Mouse (Mus musculus): ENCODE data around the gene Arf1. TPM values are rescaled to one million over a fixed set of nuclear protein-coding genes. Genes with fewer than 3 reads are reported as not detected.
"Not testable (repeated sequence)": the region's sequence is repeated elsewhere in the genome, so short reads cannot be mapped to it uniquely, and the experiment has no call there.

Gene Arf1
- polyA plus RNA-seq, 1 experiment from 2014 or later: 655 TPM

DNA sequence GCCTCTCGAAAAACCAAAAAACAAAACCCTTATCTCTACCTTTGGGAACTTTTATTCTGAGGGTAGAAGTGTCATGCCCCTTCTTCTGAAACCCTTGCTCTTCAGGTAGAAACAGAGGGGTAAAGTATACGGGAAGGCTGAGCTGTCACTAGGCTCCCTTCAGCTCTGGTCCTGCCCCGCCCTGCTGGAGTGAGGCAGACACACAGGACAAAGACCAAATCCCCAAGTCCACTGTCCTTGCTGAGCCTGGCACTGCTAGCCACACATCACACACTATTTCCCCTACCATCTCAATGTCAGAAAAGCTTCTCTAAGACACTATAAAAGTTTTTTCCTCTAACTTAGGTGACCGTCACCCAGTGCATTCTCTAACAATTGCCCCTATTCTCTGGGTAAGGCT, 5.8 kb downstream of the Arf1 start:
- H3K36me3 ChIP-seq (ENCODE audit: control insufficient read depth, insufficient read depth, low read length): peaks cover 11% of the 10 kb centered on the region
- H3K27me3 ChIP-seq (ENCODE audit: control insufficient read depth, insufficient read depth, low read length): no peaks in the 10 kb centered on the region
- no peak overlapping the region for H3K4me2 ChIP-seq (replicated peaks; ENCODE audit: low read depth, low read length)
- no peak overlapping the region for H3K27ac ChIP-seq (ENCODE audit: low read length)
- H3K9ac ChIP-seq (replicated peaks; ENCODE audit: low read depth, low read length): no peak overlapping the region
- 86% methylated on average over 4 of the region's 4 CpGs for WGBS
- H3K4me1 ChIP-seq (ENCODE audit: control insufficient read depth, insufficient read depth, low read length): peaks cover 34% of the 10 kb centered on the region
- no peaks in the 10 kb centered on the region for H3K9me3 ChIP-seq (ENCODE audit: control insufficient read depth, low read depth, low read length)
- no peak overlapping the region for H3K4me3 ChIP-seq (ENCODE audit: low read depth, low read length)
- ATAC-seq (ENCODE audit: insufficient number of reproducible peaks, insufficient read depth, low FRiP score, low read depth): no peak

DNA sequence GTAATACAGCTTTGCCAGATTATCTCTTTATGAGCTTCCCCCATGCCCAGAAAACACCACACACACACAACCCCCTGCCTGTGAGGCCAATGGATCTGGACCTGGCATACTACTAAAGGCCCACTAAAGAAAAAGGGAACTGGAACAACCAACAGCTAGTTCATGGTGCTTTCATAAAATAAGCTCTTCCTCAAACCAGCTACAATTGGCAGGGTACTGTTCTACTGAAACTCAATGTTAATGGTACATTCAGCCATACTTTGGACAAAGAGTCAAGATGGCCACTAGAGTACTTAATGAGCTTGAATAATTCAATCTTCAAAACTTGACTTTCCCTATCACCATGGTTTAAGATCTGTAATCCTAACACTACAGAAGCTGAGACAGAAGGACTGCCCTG, 6.5 kb downstream of the Arf1 start:
- ATAC-seq (ENCODE audit: insufficient number of reproducible peaks, insufficient read depth, low FRiP score, low read depth): no peak
- peaks cover 36% of the 10 kb centered on the region for H3K4me1 ChIP-seq (ENCODE audit: control insufficient read depth, insufficient read depth, low read length)

DNA sequence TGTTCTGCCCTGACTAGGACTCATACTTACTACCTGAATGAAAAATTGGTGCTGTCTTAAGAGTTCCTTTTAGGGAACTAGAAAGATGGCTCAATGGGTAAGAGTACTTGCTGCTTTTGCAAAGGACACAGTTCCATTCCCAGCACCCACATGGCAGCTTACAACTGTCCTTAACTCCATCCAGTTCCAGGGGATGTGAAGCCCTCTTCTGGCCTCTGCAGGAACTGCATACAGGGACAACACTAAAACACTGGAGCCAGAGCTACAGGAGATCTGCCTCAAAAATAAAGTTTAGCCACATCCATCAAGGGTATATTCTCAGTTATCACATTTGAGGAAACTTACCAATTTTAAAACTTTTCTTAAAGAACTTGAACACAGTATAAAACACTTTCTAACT, 9.0 kb downstream of the Arf1 start:
- Histone ChIP-seq H3K9me3 (ENCODE audit: control insufficient read depth, low read depth, low read length) (no peaks in the 10 kb centered on the region), H3K36me3 (ENCODE audit: control insufficient read depth, insufficient read depth, low read length) (peaks cover 18% of the 10 kb centered on the region), H3K4me3 (ENCODE audit: low read depth, low read length) (no peak overlapping the region), H3K4me2 (replicated peaks; ENCODE audit: low read depth, low read length) (peak overlapping the region; percentile 15; the same call in 1 of the 2 replicates), H3K4me1 (ENCODE audit: control insufficient read depth, insufficient read depth, low read length) (peaks cover 19% of the 10 kb centered on the region; the same call in 1 of the 2 replicates), H3K27me3 (ENCODE audit: control insufficient read depth, insufficient read depth, low read length) (no peaks in the 10 kb centered on the region), H3K27ac (ENCODE audit: low read length) (peak overlapping the region; percentile 62; the same call in 1 of the 2 replicates), H3K9ac (replicated peaks; ENCODE audit: low read depth, low read length) (no peak overlapping the region)
- no peak for ATAC-seq (ENCODE audit: insufficient number of reproducible peaks, insufficient read depth, low FRiP score, low read depth)

More for the DNA sequence above, 6.5 kb downstream of the Arf1 start:
- Histone ChIP-seq H3K36me3 (ENCODE audit: control insufficient read depth, insufficient read depth, low read length) (peaks cover 11% of the 10 kb centered on the region), H3K9me3 (ENCODE audit: control insufficient read depth, low read depth, low read length) (no peaks in the 10 kb centered on the region), H3K27ac (ENCODE audit: low read length) (no peak overlapping the region), H3K27me3 (ENCODE audit: control insufficient read depth, insufficient read depth, low read length) (no peaks in the 10 kb centered on the region), H3K9ac (replicated peaks; ENCODE audit: low read depth, low read length) (no peak overlapping the region), H3K4me2 (replicated peaks; ENCODE audit: low read depth, low read length) (no peak overlapping the region), H3K4me3 (ENCODE audit: low read depth, low read length) (no peak overlapping the region)

DNA sequence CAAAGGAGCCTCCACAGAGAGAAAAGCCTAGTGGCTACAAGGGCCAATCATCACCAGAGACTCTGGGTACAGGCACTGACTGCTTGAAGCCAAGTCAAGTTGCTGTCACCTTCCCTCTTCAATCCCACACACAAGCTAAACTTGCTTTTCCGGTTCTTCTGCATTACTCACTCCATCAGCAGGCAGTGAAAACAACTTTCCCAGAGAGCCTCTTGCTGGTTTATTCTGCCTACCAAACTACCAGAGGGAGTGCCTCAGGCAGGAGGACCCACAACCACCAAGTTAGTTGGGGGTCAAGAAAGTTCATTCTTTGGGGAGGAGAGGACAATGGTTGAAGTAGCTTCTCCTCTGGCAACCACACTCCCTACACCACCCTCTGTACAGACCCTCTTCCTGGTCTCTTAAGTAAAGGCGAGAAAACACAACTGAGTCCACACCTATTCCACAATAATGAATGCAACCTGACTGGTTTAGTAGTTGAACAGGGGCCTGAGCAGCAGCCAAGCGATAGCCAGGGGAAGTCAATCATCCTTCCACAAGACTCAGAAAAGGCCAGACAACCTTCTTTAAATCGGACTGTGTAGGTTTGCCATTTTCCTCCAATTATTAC, 9.6 kb downstream of the Arf1 start:
- Histone ChIP-seq H3K36me3 (ENCODE audit: control insufficient read depth, insufficient read depth, low read length) (peaks cover 15% of the 10 kb centered on the region), H3K9ac (replicated peaks; ENCODE audit: low read depth, low read length) (no peak overlapping the region), H3K27me3 (ENCODE audit: control insufficient read depth, insufficient read depth, low read length) (no peaks in the 10 kb centered on the region), H3K4me3 (ENCODE audit: low read depth, low read length) (no peak overlapping the region), H3K9me3 (ENCODE audit: control insufficient read depth, low read depth, low read length) (no peaks in the 10 kb centered on the region), H3K27ac (ENCODE audit: low read length) (peak overlapping the region; percentile 62; the same call in 1 of the 2 replicates), H3K4me2 (replicated peaks; ENCODE audit: low read depth, low read length) (peak overlapping the region; percentile 15), H3K4me1 (ENCODE audit: control insufficient read depth, insufficient read depth, low read length) (peaks cover 16% of the 10 kb centered on the region; the same call in 1 of the 2 replicates)
- ATAC-seq (ENCODE audit: insufficient number of reproducible peaks, insufficient read depth, low FRiP score, low read depth): peak; percentile 78
- 76% methylated on average over 4 of the region's 4 CpGs for WGBS

DNA sequence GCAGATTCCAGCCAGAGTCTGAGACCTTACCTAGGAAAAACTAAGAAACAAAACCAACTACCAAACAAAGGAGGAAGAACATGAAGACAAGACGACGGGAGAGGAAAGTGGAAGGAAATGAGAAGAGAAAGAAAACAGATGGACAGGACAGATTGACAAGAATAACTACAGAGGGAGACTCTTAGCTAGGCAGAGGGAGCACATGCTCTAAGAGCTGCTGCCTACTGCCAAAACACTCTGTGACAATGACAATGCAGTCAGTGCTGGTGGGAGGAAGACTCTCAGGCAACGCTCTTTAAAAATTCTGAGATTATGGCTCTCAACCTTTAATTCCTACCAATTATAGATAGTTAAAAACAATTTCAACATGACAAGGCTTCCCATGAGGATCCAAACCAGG, 11.1 kb downstream of the Arf1 start:
- 83% methylated on average over 3 of the region's 3 CpGs for WGBS
- H3K9ac ChIP-seq (replicated peaks; ENCODE audit: low read depth, low read length): no peak overlapping the region
- no peak overlapping the region for H3K27ac ChIP-seq (ENCODE audit: low read length)
- no peaks in the 10 kb centered on the region for H3K27me3 ChIP-seq (ENCODE audit: control insufficient read depth, insufficient read depth, low read length)
- no peak for ATAC-seq (ENCODE audit: insufficient number of reproducible peaks, insufficient read depth, low FRiP score, low read depth)
- no peak overlapping the region for H3K4me3 ChIP-seq (ENCODE audit: low read depth, low read length)
- H3K36me3 ChIP-seq (ENCODE audit: control insufficient read depth, insufficient read depth, low read length): peaks cover 22% of the 10 kb centered on the region
- peaks cover 12% of the 10 kb centered on the region; the same call in 1 of the 2 replicates for H3K4me1 ChIP-seq (ENCODE audit: control insufficient read depth, insufficient read depth, low read length)
- H3K9me3 ChIP-seq (ENCODE audit: control insufficient read depth, low read depth, low read length): no peaks in the 10 kb centered on the region
- H3K4me2 ChIP-seq (replicated peaks; ENCODE audit: low read depth, low read length): no peak overlapping the region

DNA sequence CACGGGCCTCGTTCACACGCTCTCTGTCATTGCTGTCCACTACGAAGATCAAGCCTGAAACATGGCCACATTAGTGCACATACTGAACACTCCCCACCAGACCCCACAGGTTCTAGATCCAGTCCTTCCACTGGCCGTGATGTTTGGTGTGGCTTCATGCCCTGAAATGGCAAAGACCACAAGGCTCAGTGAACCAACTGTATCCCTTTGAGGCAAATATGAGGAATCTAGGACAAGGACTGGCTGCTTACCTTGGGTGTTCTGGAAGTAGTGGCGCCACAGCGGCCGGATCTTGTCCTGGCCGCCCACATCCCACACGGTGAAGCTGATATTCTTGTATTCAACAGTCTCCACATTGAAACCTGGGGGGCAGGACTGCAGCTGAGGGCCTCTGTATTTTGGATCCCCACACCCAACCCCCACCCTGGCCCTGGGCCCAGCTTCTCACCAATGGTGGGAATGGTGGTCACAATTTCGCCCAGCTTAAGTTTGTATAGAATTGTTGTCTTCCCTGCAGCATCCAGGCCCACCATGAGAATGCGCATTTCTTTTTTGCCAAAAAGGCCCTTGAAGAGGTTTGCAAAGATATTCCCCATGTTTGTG, 15.1 kb downstream of the Arf1 start:
- Histone ChIP-seq H3K4me3 (ENCODE audit: low read depth, low read length) (no peak overlapping the region), H3K4me2 (replicated peaks; ENCODE audit: low read depth, low read length) (no peak overlapping the region), H3K36me3 (ENCODE audit: control insufficient read depth, insufficient read depth, low read length) (peaks cover 35% of the 10 kb centered on the region), H3K27ac (ENCODE audit: low read length) (no peak overlapping the region), H3K4me1 (ENCODE audit: control insufficient read depth, insufficient read depth, low read length) (peaks cover 10% of the 10 kb centered on the region; the same call in 1 of the 2 replicates), H3K9me3 (ENCODE audit: control insufficient read depth, low read depth, low read length) (no peaks in the 10 kb centered on the region), H3K9ac (replicated peaks; ENCODE audit: low read depth, low read length) (no peak overlapping the region), H3K27me3 (ENCODE audit: control insufficient read depth, insufficient read depth, low read length) (no peaks in the 10 kb centered on the region)
- WGBS: 89% methylated on average over 12 of the region's 12 CpGs
- ATAC-seq (ENCODE audit: insufficient number of reproducible peaks, insufficient read depth, low FRiP score, low read depth): no peak

DNA sequence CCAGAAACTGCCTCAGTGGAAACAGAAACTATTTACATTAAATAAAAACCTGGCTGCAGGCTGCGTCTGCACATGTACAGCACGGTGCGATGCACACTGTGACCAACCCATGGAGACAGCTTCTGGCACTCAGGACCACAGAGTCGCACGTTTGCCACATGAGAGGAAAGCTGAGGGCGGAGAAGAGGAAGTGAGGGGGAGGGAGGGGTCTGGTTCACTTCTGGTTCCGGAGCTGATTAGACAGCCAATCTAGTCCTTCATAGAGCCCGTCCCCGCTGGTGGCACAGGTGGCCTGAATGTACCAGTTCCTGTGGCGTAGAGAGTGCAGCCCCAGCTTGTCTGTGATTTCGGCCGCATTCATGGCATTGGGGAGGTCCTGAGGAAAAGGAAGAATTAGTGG, 15.8 kb downstream of the Arf1 start:
- ATAC-seq (ENCODE audit: insufficient number of reproducible peaks, insufficient read depth, low FRiP score, low read depth); H3K4me3 ChIP-seq (ENCODE audit: low read depth, low read length); H3K9ac ChIP-seq (replicated peaks; ENCODE audit: low read depth, low read length); H3K27me3 ChIP-seq (ENCODE audit: control insufficient read depth, insufficient read depth, low read length); H3K4me1 ChIP-seq (ENCODE audit: control insufficient read depth, insufficient read depth, low read length); H3K9me3 ChIP-seq (ENCODE audit: control insufficient read depth, low read depth, low read length); H3K27ac ChIP-seq (ENCODE audit: low read length); H3K4me2 ChIP-seq (replicated peaks; ENCODE audit: low read depth, low read length): not testable (repeated sequence)
- 80% methylated on average over 12 of the region's 12 CpGs for WGBS
- peaks cover 31% of the 10 kb centered on the region for H3K36me3 ChIP-seq (ENCODE audit: control insufficient read depth, insufficient read depth, low read length)

DNA sequence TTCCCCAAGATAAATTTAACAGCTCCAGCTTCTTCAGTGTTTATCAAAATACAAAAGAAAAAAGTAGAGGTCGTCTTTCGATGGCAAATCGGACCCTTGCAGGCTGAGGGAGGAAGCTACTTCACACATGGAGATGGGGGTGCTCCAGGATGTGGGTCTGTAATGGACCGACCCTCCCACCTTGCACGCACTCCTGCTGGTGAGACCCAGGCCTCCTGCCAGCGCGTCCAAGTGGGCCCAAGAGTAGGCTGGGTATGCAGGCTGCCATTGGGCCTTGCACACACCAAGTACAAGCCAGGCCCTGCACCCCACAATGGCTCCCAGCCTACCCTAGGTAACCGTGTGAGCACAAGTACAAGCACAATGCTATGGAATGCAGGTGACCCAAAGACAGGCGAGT, 16.5 kb downstream of the Arf1 start:
- H3K4me1 ChIP-seq (ENCODE audit: control insufficient read depth, insufficient read depth, low read length): not testable (repeated sequence)
- H3K36me3 ChIP-seq (ENCODE audit: control insufficient read depth, insufficient read depth, low read length): peaks cover 31% of the 10 kb centered on the region

DNA sequence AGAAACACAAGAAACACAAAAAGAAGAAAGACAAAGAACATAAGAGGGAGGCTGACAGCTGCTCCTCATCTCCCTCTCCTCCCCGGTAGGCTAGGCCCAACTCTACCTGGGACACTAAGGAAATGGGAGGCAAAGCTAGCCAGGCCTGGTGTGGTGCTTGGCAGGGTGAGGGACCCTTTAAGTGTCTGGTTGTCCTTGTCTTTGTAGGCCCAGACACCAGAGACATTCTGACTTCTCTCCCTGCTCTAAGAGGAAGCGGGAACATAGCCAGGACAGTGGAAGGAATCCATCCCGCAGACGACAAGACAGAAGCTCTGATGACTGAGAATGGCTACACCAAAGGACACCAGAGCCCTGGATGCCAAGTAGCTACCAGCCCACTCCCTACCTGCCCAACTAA, 18.1 kb downstream of the Arf1 start:
- ATAC-seq (ENCODE audit: insufficient number of reproducible peaks, insufficient read depth, low FRiP score, low read depth): no peak
- peaks cover 5% of the 10 kb centered on the region; the same call in 1 of the 2 replicates for H3K4me1 ChIP-seq (ENCODE audit: control insufficient read depth, insufficient read depth, low read length)
- peaks cover 37% of the 10 kb centered on the region for H3K36me3 ChIP-seq (ENCODE audit: control insufficient read depth, insufficient read depth, low read length)
- 83% methylated on average over 4 of the region's 4 CpGs for WGBS
- H3K27ac ChIP-seq (ENCODE audit: low read length): no peak overlapping the region
- no peaks in the 10 kb centered on the region for H3K27me3 ChIP-seq (ENCODE audit: control insufficient read depth, insufficient read depth, low read length)
- no peak overlapping the region for H3K4me2 ChIP-seq (replicated peaks; ENCODE audit: low read depth, low read length)
- H3K9me3 ChIP-seq (ENCODE audit: control insufficient read depth, low read depth, low read length): no peaks in the 10 kb centered on the region
- no peak overlapping the region for H3K9ac ChIP-seq (replicated peaks; ENCODE audit: low read depth, low read length)
- no peak overlapping the region for H3K4me3 ChIP-seq (ENCODE audit: low read depth, low read length)

More for the DNA sequence above, 16.5 kb downstream of the Arf1 start:
- H3K27ac ChIP-seq (ENCODE audit: low read length); H3K4me2 ChIP-seq (replicated peaks; ENCODE audit: low read depth, low read length); H3K9ac ChIP-seq (replicated peaks; ENCODE audit: low read depth, low read length); H3K9me3 ChIP-seq (ENCODE audit: control insufficient read depth, low read depth, low read length); H3K27me3 ChIP-seq (ENCODE audit: control insufficient read depth, insufficient read depth, low read length); ATAC-seq (ENCODE audit: insufficient number of reproducible peaks, insufficient read depth, low FRiP score, low read depth); H3K4me3 ChIP-seq (ENCODE audit: low read depth, low read length): not testable (repeated sequence)
- WGBS: 84% methylated on average over 9 of the region's 9 CpGs

All from stomach, embryonic 14.5 days (tissue).